Mouse (Mus musculus) ovary, postnatal 36 days (tissue): ENCODE results near the gene Cnbp.

Experiments used
- DNase-seq: peaks from one replicate; pipeline ENCODE4 v3.0.0; 2022; ENCODE audit warnings: low spot score, mixed read lengths

Cnbp gene

GRCm38 (mm10) chr6:87850155-87850899 is 579 bp downstream of the Cnbp start:
- peak; percentile 65 for DNase-seq

DNA sequence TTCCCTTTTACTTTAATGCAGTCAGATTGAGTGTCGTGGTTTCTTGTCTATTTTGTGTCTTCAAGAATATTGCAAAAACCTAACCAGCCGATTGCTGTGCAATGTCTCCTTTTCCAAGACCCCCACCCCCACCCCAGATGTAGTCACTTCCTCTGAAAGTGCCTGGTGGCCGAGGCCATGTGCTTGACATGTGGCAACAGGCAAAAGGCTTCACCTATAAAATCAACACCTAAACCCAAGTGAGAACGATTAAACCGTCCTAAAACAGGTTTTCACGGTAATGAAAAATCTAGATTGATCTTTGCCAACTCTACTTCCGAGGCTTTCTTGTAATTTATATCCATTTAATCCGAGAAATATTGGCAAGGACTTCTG is 1.1 kb downstream of the Cnbp start:
- no peak for DNase-seq

DNA sequence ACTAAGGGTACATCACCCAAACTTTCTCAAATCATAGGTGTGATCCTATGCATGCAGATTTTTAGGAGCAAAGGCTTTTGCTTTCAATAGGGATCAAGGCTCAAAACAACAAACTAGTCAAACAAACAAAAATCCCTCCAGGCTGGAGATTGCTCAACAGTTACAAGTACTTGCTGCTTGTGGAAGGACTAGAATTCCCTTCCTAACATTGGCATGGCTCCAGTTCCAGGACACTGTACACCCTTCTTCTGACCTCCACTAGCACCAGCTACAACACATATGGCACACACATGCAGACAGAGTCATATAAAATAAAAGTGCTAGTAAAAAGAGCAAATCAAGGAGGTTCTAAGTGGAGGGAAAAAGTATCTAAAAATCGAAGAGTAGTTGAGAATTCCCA is 4.1 kb downstream of the Cnbp start:
- DNase-seq = no peak

GRCm38 (mm10) chr6:87845031-87845695 is 5.7 kb downstream of the Cnbp start:
- no peak for DNase-seq

GRCm38 (mm10) chr6:87842254-87842653 is 8.7 kb downstream of the Cnbp start:
- DNase-seq = no peak

DNA sequence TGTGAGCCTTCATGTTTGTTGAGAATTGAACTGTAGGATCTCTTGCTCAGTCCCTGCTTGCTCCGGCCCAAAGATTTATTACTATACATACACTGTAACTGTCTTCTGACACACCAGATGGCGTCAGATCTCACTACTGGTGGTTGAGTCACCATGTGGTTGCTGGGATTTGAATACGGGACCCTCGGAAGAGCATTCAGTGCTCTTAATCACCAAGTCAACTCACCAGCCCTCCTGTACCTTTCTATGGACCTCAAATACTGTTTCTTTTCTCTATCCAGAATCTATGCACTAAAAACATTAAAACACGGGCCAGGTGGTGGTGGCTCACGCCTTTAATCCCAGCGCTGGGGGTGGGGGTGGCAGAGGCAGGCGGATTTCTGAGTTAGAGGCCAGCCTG is 9.3 kb downstream of the Cnbp start:
- DNase-seq = no peak

DNA sequence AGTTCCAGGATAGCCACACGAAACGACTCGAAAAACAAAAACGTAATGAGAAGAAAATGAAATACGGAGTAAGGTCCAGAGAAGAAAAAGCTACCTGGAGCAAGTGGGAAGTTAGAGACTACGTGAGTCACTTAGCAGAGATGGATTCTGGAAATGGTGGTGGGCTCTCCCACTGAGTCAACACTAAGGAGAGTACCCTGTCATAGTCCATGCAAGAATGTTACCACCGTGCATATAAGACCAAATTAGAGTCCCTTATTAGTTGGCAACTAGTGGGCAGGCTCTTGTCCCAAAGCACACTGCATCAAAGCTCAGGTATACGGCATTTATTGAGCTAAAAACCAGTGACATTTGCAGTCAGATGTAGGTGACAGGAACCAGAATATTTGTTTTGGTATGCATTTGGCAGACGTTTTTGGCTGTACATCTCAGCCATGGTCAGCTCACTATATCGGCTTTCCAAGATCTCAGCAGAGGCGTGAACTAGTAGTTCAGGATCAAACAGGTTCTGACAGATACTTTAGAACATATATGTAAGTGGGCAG is 11.0 kb downstream of the Cnbp start:
- no peak for DNase-seq

GRCm38 (mm10) chr6:87838551-87839197 is 12.2 kb downstream of the Cnbp start, which contains the start of gene Isy1:
Isy1 (minus strand) TSS chr6:87838798.
- peak; percentile 89 for DNase-seq

GRCm38 (mm10) chr6:87835695-87836094 is 15.2 kb downstream of the Cnbp start, which contains the start of gene Gm45140:
Gm45140 (minus strand) TSS chr6:87835795.
- DNase-seq = no peak

- DNase-seq = no peak
Measured at GRCm38 (mm10) chr6:87820366-87820765, 30.5 kb downstream of the Cnbp start.

- no peak for DNase-seq
Measured at GRCm38 (mm10) chr6:87814486-87814885, 36.4 kb downstream of the Cnbp start.

DNA sequence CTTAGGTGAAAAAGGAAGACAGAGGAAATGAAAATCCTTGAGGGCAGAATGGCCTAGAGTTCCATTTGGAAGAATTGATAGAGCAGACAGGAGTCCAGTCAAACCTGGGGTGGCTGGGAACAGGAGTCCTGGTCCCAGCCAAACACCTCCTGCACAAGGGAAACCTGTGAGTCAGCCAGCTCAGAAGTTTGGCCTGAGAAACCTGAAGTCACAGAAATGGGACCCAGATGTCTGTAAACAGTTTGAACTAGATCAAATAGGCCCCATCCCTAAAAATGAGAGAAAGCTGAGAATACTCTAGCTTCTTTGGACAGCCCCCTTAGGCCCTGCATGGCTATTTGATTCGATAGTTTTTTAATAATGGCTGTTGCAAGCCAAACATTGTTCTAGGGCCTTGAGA is 38.2 kb downstream of the Cnbp start:
- DNase-seq = no peak

DNA sequence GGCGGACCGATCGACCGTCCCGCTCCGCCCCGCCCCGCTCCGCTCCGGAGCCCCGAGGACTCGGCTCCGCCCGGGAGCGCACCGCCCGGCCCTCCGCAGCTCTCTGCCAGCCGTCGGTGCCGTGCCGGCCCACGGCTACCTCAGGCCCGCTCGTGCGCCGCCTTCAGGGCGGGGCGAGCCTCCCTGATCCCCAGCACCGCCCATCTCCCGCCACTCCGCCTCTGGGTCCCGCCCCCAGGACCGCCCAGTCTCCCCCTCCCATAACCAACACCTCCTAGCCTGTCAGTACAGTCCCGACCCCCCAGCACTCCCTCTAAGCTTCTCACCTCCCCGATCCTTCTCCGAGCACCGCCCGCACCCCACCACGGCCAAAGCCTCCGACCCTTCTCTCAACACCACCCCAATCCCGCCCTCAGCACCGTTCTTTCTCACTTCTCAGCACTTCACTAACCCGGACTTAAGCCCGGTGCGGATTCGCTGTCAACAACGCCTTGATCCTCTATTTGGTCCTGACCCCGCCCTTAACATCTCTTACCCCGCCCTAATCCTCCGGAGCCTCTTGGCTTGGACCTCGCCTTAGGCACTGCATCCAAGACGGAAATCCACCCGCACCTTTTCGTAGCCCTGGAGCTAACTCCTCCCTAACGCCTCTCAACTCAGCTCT is 39.1 kb downstream of the Cnbp start, which contains the start of gene Rab43:
TSS of gene Rab43 (minus strand) at position 490 of the 664 bp plus-strand sequence.
- DNase-seq = peak; percentile 96

GRCm38 (mm10) chr6:87810713-87811669 is 39.9 kb downstream of the Cnbp start:
- DNase-seq = peak; percentile 60

- DNase-seq = no peak
Measured at GRCm38 (mm10) chr6:87810311-87810710, 40.6 kb downstream of the Cnbp start.

GRCm38 (mm10) chr6:87809651-87810161 is 41.2 kb downstream of the Cnbp start:
- no peak for DNase-seq

DNA sequence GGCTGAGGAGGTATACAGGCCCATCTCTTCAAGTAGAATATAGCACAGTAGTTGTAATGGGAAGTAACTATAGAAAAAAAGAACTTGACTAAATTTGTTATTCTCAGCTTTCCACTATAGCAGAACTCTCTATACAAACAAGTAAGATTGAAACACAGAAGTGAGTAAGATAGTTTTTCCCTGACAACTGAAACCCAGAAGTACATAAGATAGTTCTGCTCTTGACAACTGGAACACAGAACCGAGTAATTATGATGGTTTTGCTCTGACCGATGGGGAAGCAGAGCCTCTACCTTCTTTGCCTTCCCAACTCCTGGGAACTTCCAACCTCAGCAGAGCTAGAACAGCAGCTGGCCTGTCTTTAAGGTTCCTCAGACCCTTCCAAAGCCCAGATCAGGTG is 41.8 kb downstream of the Cnbp start:
- DNase-seq = no peak

- no peak for DNase-seq
Measured at GRCm38 (mm10) chr6:87808521-87808920, 42.4 kb downstream of the Cnbp start.

DNA sequence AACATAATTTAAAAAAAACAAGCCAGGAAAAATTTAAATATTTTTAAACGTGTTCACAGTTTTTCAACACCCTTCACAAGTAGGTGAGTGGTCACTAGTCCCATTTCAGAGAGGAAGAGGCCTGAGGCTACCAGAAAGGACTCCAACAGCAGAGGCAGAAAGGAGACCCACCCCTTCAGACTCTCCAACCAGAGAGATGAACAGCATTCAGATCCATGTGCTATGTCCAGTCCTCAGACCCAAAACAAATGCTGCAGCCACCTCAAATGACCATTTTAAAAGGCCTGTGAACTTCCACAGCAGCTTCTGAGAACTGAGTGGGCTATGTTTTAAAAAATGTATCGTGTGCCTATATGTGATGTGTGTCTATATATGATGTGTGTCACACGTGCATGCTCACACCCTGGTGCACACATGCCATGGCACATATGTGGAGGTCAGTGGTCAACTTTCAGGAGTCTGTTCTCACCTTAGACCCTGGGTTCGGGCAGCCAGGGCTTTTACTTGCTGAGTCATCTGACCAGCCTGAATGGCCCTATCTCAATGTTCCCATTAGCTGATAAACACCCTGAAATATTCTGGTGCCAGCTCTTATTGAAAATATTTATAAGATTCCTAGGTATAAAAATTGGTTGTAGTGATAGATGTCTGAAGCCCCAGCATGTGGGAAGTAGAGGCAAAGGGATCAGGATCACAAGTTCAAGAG is 43.0 kb downstream of the Cnbp start:
- no peak for DNase-seq

DNA sequence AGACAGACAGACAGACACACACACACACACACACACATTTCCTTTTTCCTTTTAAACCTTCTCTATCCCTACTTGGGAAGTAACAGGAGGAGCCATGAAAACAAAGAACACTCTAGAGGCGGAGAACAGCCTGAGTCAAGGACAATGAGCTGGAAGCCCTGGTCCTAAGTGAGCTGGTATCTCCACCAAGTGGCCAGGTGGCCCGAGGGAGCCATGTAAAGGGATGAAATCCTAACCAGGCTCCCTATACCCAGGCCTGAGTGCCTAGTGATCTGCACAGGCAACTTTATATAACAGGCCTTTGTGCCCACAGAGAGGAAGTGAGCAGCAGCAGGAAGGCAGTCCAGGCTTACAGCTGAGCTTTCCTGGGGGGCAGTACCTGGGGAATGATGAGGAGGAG is 44.0 kb downstream of the Cnbp start:
- peak; percentile 25 for DNase-seq
